Mouse (Mus musculus): ENCODE measurements around the gene Slc12a6.

Slc12a6 gene

GRCm38 (mm10) chr2:112292823-112293222, 27.2 kb downstream of the Slc12a6 start:
- in situ Hi-C loops (cut with MboI; ENCODE audit: low pct_unique_long_range_greater_than_20kb in 1 of 2, low sequenced_read_pairs in 2 of 2, unreplicated experiment in 1 of 2) = no loop called here

- in situ Hi-C loops (cut with MboI; ENCODE audit: low pct_unique_long_range_greater_than_20kb in 1 of 2, low sequenced_read_pairs in 2 of 2, unreplicated experiment in 1 of 2) = no loop called here
These were observed 30.6 kb downstream of the Slc12a6 start for GRCm38 (mm10) chr2:112296211-112296610.

DNA sequence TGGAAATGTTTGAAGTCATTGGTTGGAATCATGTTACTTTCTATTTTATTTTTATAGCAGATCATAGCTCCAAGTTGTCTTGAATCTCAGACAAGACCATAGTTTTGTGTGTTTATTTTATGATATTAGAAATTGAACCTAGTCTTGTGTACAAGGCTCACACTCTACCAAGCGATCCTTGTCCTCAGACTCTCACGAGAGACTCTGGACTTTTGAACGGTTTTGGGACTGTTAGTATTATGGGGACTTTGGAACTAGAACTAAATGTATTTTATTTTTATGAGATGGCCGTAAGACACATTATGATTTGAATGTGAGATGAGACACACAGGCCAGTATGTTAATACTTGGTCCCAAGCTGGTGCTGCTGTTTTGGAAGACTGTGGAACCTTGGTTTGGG, 32.6 kb downstream of the Slc12a6 start:
- in situ Hi-C loops (cut with MboI; ENCODE audit: low pct_unique_long_range_greater_than_20kb in 1 of 2, low sequenced_read_pairs in 2 of 2, unreplicated experiment in 1 of 2) = no loop called here

DNA sequence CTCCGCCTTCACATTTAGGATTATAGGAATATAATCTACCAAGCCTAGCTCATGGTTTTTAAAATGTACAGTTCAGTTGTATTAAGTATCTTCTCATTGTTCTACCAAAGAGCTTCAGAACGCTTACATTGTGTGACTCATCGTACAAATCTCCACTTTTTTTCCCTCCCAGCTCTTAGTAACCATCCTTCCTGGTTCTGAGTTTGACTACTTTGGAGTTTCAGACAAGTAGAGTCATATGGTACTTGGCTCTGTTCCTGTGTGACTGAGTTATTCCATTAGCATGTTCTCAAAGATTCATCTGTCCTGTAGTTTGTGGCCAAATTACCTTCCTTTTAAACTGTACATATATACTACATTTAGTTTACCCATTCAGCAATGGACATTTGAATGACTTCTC, 43.0 kb downstream of the Slc12a6 start:
- in situ Hi-C loops (cut with MboI; ENCODE audit: low pct_unique_long_range_greater_than_20kb in 1 of 2, low sequenced_read_pairs in 2 of 2, unreplicated experiment in 1 of 2) = no loop called here

GRCm38 (mm10) chr2:112309161-112309600, 43.6 kb downstream of the Slc12a6 start:
- in situ Hi-C loops (cut with MboI; ENCODE audit: low pct_unique_long_range_greater_than_20kb in 1 of 2, low sequenced_read_pairs in 2 of 2, unreplicated experiment in 1 of 2) = no loop called here

- in situ Hi-C loops (cut with MboI; ENCODE audit: low pct_unique_long_range_greater_than_20kb in 1 of 2, low sequenced_read_pairs in 2 of 2, unreplicated experiment in 1 of 2) = no loop called here
These were observed 50.0 kb downstream of the Slc12a6 start for GRCm38 (mm10) chr2:112315638-112316037.

- in situ Hi-C loops (cut with MboI; ENCODE audit: low pct_unique_long_range_greater_than_20kb in 1 of 2, low sequenced_read_pairs in 2 of 2, unreplicated experiment in 1 of 2) = no loop called here
These were observed 52.6 kb downstream of the Slc12a6 start for GRCm38 (mm10) chr2:112318227-112318626.

GRCm38 (mm10) chr2:112318905-112319304, 53.3 kb downstream of the Slc12a6 start:
- in situ Hi-C loops (cut with MboI; ENCODE audit: low pct_unique_long_range_greater_than_20kb in 1 of 2, low sequenced_read_pairs in 2 of 2, unreplicated experiment in 1 of 2) = no loop called here

DNA sequence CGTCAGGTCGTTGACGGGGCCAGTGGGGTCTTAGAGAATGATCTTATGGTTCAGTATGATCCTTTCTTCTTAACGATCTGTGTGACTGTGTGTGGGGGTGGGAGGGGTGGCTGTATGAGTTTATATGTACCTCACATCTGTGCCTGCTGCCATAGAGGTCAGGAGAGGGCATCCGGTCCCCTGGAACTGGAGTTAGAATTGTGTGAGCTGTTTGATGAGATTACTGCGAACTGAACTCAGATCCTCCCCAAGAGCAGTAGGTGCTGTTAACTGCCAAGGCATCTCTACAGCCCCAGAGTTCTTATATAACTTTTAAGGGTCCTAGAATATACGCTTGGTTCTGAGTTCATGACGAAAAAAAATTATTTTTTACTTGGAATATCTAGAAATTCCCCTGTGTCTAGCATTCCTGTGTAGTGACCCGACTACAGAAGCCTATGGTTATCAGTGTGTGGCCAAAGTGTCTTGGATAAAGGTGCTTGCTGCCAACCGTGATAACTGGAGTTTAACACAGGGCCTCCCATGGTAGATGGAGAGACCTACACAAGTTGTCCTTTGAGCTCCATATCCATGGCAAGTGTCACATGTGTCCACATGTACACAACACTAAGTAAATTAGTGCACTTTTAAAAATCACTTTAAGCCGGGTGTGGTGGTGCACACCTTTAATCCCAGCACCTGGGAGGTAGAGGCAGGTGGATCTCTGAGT, 62.6 kb downstream of the Slc12a6 start:
- in situ Hi-C loops (cut with MboI; ENCODE audit: low pct_unique_long_range_greater_than_20kb in 1 of 2, low sequenced_read_pairs in 2 of 2, unreplicated experiment in 1 of 2) = no loop called here

DNA sequence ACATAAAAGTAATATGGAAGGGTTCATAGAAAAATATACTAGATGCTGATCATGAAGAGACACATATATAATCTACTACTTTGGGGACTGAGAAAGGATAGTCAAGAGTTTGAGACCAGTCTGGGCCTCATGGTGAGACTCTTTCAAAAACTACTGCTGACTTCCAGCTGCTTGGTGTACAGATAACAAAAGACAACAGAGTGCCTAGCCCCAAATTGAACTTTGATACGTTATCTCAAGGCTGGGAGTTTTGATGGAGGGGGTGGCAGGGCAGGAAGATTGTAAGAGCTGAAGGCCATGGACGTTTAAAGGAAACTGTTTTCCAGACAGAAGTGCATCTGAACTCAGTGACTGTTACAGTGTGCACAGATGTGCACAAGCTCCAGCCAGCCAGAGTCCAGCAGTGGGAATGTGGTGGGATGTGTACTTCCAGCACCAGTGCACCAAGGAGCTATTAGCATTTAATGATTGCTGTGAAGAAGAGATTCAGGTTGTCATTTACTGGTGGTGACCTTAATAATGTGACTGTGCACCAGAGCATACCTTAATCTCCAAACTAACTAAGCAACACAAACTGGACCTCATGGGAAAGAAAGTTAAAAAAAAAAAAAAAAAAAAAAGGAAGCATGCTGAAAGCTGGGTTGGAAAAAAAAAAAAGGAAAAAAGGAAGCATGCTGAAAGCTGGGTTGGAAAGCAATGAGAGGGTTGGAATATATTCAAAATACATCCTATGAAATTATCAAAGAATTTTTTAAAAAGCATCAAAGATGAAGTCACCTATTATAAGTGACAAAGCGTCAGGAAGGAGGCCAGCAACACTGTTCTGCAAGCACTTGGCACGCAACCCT, 66.7 kb downstream of the Slc12a6 start:
- in situ Hi-C loops (cut with MboI; ENCODE audit: low pct_unique_long_range_greater_than_20kb in 1 of 2, low sequenced_read_pairs in 2 of 2, unreplicated experiment in 1 of 2) = no loop called here

DNA sequence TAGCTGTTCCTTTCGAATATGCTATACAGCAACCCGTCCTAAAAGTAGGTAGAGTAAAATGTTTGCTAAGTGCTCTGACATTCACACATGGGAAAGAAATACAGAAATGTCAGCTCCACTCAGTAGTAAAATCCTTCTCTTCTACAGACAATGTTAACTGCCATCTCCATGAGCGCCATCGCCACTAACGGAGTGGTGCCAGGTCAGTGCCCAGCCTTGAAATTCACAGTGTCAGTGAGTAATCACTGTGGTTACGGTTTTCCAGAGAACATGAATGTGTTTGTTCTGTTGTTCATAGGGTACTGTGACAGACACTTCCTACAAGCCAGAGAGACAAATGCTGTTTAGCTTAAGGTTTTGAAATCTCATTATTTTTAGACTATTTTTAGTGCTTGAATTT, 71.6 kb downstream of the Slc12a6 start:
- in situ Hi-C loops (cut with MboI; ENCODE audit: low pct_unique_long_range_greater_than_20kb in 1 of 2, low sequenced_read_pairs in 2 of 2, unreplicated experiment in 1 of 2) = no loop called here

- in situ Hi-C loops (cut with MboI; ENCODE audit: low pct_unique_long_range_greater_than_20kb in 1 of 2, low sequenced_read_pairs in 2 of 2, unreplicated experiment in 1 of 2) = no loop called here
These were observed 74.1 kb downstream of the Slc12a6 start for GRCm38 (mm10) chr2:112339736-112340135.

- in situ Hi-C loops (cut with MboI; ENCODE audit: low pct_unique_long_range_greater_than_20kb in 1 of 2, low sequenced_read_pairs in 2 of 2, unreplicated experiment in 1 of 2) = no loop called here
These were observed 75.5 kb downstream of the Slc12a6 start for GRCm38 (mm10) chr2:112341117-112341516.

DNA sequence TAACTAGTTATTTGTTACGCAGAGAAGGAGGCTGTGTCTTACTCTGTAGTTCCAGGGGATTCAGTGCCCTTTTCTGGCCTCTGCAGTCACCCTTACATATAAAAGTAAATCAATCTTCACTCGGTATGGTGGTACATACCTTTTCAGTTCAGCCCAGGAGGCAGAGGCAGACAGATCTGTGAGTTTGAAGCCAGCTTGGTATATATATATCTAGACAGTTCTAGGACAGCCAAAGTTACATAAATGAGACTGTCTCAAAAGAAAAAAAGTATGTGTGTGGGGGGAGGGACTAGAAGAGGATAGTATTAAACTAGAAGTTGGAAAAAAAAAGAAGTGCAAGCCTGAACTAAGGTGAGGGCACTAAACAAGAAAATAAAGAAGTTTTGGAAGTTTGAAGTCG, 82.6 kb downstream of the Slc12a6 start:
- in situ Hi-C loops (cut with MboI; ENCODE audit: low pct_unique_long_range_greater_than_20kb in 1 of 2, low sequenced_read_pairs in 2 of 2, unreplicated experiment in 1 of 2) = no loop called here

DNA sequence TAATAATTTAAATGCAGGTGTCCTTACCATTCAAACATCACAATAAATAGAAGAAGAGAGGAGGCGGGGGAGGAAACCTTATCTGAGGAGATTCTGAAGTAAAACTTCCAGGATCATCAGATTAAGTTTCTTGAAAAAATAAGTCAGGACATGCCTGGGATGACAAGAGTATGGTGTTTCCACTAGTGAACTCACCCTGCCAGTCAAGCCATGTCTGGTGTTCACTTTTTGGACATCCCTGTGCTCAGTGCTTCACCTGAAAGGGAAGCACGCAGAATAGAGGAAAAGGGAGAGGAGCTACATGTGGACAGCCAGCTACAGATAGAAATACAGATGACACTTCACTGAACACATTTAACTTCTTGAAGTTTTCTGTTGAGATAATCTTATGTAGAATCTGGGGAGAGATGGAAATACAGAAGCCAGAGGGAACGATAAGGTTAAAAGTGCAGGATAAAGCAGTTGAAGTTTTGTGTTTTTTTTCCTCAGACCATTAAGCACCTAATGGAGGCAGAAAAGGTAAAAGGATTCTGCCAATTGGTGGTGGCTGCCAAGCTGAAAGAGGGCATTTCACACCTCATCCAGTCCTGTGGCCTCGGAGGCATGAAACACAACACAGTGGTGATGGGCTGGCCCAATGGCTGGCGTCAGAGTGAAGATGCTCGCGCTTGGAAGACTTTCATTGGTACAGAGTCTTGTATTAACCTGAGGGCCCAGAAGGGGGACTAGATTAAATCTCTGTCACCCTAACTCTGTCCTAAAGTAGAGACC, 88.2 kb downstream of the Slc12a6 start:
- in situ Hi-C loops (cut with MboI; ENCODE audit: low pct_unique_long_range_greater_than_20kb in 1 of 2, low sequenced_read_pairs in 2 of 2, unreplicated experiment in 1 of 2) = no loop called here

DNA sequence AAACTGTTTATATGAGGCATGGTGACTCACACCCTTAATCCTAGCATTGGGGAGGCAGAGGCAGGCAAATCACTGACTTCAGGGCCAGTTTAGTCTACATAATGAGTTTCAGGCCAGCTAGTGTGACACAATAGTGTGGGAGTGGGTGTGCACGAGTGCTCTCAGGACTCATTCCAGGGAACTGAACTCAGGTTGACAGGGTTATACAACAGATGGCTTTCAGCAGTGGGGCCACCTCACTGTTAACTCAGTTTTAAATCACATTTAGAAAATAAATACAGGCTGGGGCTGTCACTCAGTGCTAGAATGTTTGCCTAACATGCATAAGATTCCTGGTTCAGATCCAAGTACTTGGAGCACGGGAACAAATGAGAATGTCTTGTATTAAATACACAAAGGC, 94.0 kb downstream of the Slc12a6 start:
- in situ Hi-C loops (cut with MboI; ENCODE audit: low pct_unique_long_range_greater_than_20kb in 1 of 2, low sequenced_read_pairs in 2 of 2, unreplicated experiment in 1 of 2) = no loop called here

GRCm38 (mm10) chr2:112360012-112360780, 94.6 kb downstream of the Slc12a6 start:
- in situ Hi-C loops (cut with MboI; ENCODE audit: low pct_unique_long_range_greater_than_20kb in 1 of 2, low sequenced_read_pairs in 2 of 2, unreplicated experiment in 1 of 2) = no loop called here

DNA sequence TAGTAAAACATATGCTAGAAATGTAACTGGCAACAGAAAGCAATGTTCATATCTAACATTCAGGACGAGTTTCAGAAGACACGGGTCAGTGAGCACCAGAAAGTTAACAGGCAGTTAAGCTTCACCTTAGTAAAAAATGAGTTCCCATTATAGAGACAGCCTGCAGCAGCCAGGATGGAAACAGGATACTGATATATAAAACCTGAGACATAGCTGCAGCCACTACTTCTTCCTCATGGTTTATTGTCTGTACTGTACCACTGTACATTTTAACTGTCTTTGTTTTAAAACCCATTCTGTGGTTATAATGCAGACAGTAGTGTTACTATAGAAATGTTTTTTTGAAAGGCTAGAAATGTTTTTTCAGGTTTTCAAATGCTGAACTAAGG, 95.2 kb downstream of the Slc12a6 start:
- in situ Hi-C loops (cut with MboI; ENCODE audit: low pct_unique_long_range_greater_than_20kb in 1 of 2, low sequenced_read_pairs in 2 of 2, unreplicated experiment in 1 of 2) = no loop called here

All from mouse embryonic stem cell (cell line).